Comparison of ENCODE assay signal across 8 mouse cellular contexts in genomic region chr16:4606431-4607084, GRCm38 (mm10). TPM values are rescaled to one million over a fixed set of nuclear protein-coding genes. Genes with fewer than 3 reads are reported as not detected.
DNase-seq lines count a peak whose midpoint lies in the region; ATAC-seq and TF ChIP-seq lines count a peak whose summit lies in the region.

No protein-coding gene starts in this region.

- no peaks in the 10 kb centered on the region for H3K9me3 ChIP-seq in embryonic facial prominence, embryonic 12.5 days
- no peaks in the 10 kb centered on the region for H3K9me3 ChIP-seq in heart, postnatal 0 days (replicated peaks; ENCODE audit: control insufficient read depth, low read length)

- TF ChIP-seq CTCF in spleen, adult 2 months (IDR thresholded peaks at IDR 0.05; ENCODE audit: extremely low read depth, insufficient read depth, insufficient read length, insufficient replicate concordance): 0 out of 2 replicates have a peak, but pooled peaks have one; percentile 14
- peak; percentile 70 for TF ChIP-seq CTCF in heart, postnatal 0 days (IDR thresholded peaks at IDR 0.05; ENCODE audit: low read depth)

- no peak for DNase-seq in spleen, adult 2 months (ENCODE audit: low read depth in 1 of 2, low spot score in 2 of 2)
- no peak for DNase-seq in spleen, postnatal 14 days (ENCODE audit: low spot score in 2 of 2)
- no peak for DNase-seq in heart, postnatal 0 days (ENCODE audit: low spot score)
- peak; percentile 81 for DNase-seq in kidney, postnatal 10 days
- DNase-seq in testis, postnatal 10 days (ENCODE audit: low spot score): peak; percentile 74
- no peak for DNase-seq in left cerebral cortex, postnatal 25 days (ENCODE audit: low spot score in 2 of 2)

- H3K4me1 ChIP-seq in spleen, adult 2 months (ENCODE audit: control insufficient read depth, insufficient read depth, insufficient read length): no peaks in the 10 kb centered on the region
- H3K4me1 ChIP-seq in embryonic facial prominence, embryonic 12.5 days: peaks cover 65% of the 10 kb centered on the region
- peaks cover 57% of the 10 kb centered on the region for H3K4me1 ChIP-seq in heart, postnatal 0 days (ENCODE audit: control insufficient read depth, insufficient read depth)

- 46% methylated on average over 5 of the region's 5 CpGs for WGBS in spleen, adult 2 months
- 20% methylated on average over 5 of the region's 5 CpGs for WGBS in embryonic facial prominence, embryonic 12.5 days
- WGBS in heart, postnatal 0 days: 18% methylated on average over 5 of the region's 5 CpGs

- no peak overlapping the region for H3K4me2 ChIP-seq in embryonic facial prominence, embryonic 12.5 days (replicated peaks)
- H3K4me2 ChIP-seq in heart, postnatal 0 days (ENCODE audit: low read depth, low read length): peak overlapping the region; percentile 6; the same call in 1 of the 2 replicates

- no peak for TF ChIP-seq POLR2A in spleen, adult 2 months (IDR thresholded peaks at IDR 0.05; ENCODE audit: low read depth, low read length)

- H3K36me3 ChIP-seq in spleen, adult 2 months (ENCODE audit: control insufficient read depth, insufficient read depth, low read length): no peaks in the 10 kb centered on the region
- H3K36me3 ChIP-seq in embryonic facial prominence, embryonic 12.5 days: peaks cover 30% of the 10 kb centered on the region
- peaks cover 22% of the 10 kb centered on the region for H3K36me3 ChIP-seq in heart, postnatal 0 days (replicated peaks; ENCODE audit: control insufficient read depth, insufficient read depth, low read length)

- intact Hi-C loops in left cerebral cortex, postnatal 25 days (cut with DNase I): loop anchor here (1.0 to 5.0 kb wide), 3 partner anchors 38 to 299 kb away; no protein-coding TSS in a partner anchor

- no peak for TF ChIP-seq EP300 in heart, postnatal 0 days (IDR thresholded peaks at IDR 0.05; ENCODE audit: low read depth)

- no peak for ATAC-seq in embryonic facial prominence, embryonic 12.5 days (ENCODE audit: insufficient number of reproducible peaks, insufficient read depth, low FRiP score, low TSS enrichment)
- peak; percentile 48; the same call in 1 of the 2 replicates for ATAC-seq in heart, postnatal 0 days (ENCODE audit: insufficient read depth, low read depth)
- 0 out of 2 replicates have a peak, but pooled peaks have one; percentile 39 for ATAC-seq in megakaryocyte, adult 5-6 weeks (ENCODE audit: poor library complexity, severe bottlenecking)

- H3K27me3 ChIP-seq in spleen, adult 2 months (ENCODE audit: control insufficient read depth, insufficient read depth, low read length): no peaks in the 10 kb centered on the region
- H3K27me3 ChIP-seq in embryonic facial prominence, embryonic 12.5 days: no peaks in the 10 kb centered on the region
- H3K27me3 ChIP-seq in heart, postnatal 0 days (ENCODE audit: control insufficient read depth, insufficient read depth, low read length): no peaks in the 10 kb centered on the region

- no peak overlapping the region for H3K4me3 ChIP-seq in spleen, adult 2 months (ENCODE audit: extremely low read depth, insufficient read depth, insufficient read length)
- no peak overlapping the region for H3K4me3 ChIP-seq in embryonic facial prominence, embryonic 12.5 days
- H3K4me3 ChIP-seq in heart, postnatal 0 days (ENCODE audit: low read depth, low read length): no peak overlapping the region

- H3K27ac ChIP-seq in spleen, adult 2 months (ENCODE audit: insufficient read depth, low read length): no peak overlapping the region; the same call in 1 of the 2 replicates
- H3K27ac ChIP-seq in embryonic facial prominence, embryonic 12.5 days: peak overlapping the region; percentile 30; the same call in 1 of the 2 replicates
- peak overlapping the region; percentile 43 for H3K27ac ChIP-seq in heart, postnatal 0 days (ENCODE audit: low read depth)

- H3K9ac ChIP-seq in embryonic facial prominence, embryonic 12.5 days: no peak overlapping the region
- 0 out of 2 replicates have a peak overlapping the region, but pooled peaks have one; percentile 1 for H3K9ac ChIP-seq in heart, postnatal 0 days (replicated peaks; ENCODE audit: low read depth, low read length)

RNA-seq across cellular contexts. Expression of gene Glis2, which starts 12.0 kb away (rescaled TPM):
- polyA plus RNA-seq in spleen, adult 2 months (2012; rRNA removed): 11.9 and 14.1 TPM in 2 replicates
- 33.0 and 33.4 TPM in 2 replicates for polyA plus RNA-seq in embryonic facial prominence, embryonic 12.5 days (2016; fragmentation: Nextera tagmentation; extraction: Ambion mirVana)
- total RNA-seq in heart, postnatal 0 days (2014; rRNA removed; ENCODE audit: low replicate concordance): 25.3 and 25.4 TPM in 2 replicates
- 11.2 and 11.8 TPM in 2 replicates for polyA plus RNA-seq in heart, postnatal 0 days (2015; fragmentation: Nextera tagmentation; extraction: Ambion mirVana)
- 0.80 TPM in 2 replicates for total RNA-seq in megakaryocyte, adult 5-6 weeks (2015)
- total RNA-seq in megakaryocyte, adult 5-6 weeks (2017): 0.28 and 0.51 TPM in 2 replicates
- 10 to 100 TPM; 11.7 to 12.4 TPM for total RNA-seq in left cerebral cortex, postnatal 25 days (2021)

RNA-seq across cellular contexts. Expression of gene Pam16, which starts 18.2 kb away (rescaled TPM):
- polyA plus RNA-seq in spleen, adult 2 months (2012; rRNA removed): 8.2 and 9.5 TPM in 2 replicates
- 96.4 and 104 TPM in 2 replicates for polyA plus RNA-seq in embryonic facial prominence, embryonic 12.5 days (2016; fragmentation: Nextera tagmentation; extraction: Ambion mirVana)
- 23.9 and 74.9 TPM in 2 replicates for total RNA-seq in heart, postnatal 0 days (2014; rRNA removed; ENCODE audit: low replicate concordance)
- polyA plus RNA-seq in heart, postnatal 0 days (2015; fragmentation: Nextera tagmentation; extraction: Ambion mirVana): 172 and 184 TPM in 2 replicates
- total RNA-seq in megakaryocyte, adult 5-6 weeks (2015): 30.8 and 42.8 TPM in 2 replicates
- total RNA-seq in megakaryocyte, adult 5-6 weeks (2017): 18.1 and 24.3 TPM in 2 replicates
- 10 to 100 TPM; 67.5 to 92.8 TPM for total RNA-seq in left cerebral cortex, postnatal 25 days (2021)

RNA-seq across cellular contexts. Expression of gene Vasn, which starts 33.2 kb away (rescaled TPM):
- 23.6 and 31.3 TPM in 2 replicates for polyA plus RNA-seq in spleen, adult 2 months (2012; rRNA removed)
- 23.4 and 24.1 TPM in 2 replicates for polyA plus RNA-seq in embryonic facial prominence, embryonic 12.5 days (2016; fragmentation: Nextera tagmentation; extraction: Ambion mirVana)
- total RNA-seq in heart, postnatal 0 days (2014; rRNA removed; ENCODE audit: low replicate concordance): 38.7 and 64.8 TPM in 2 replicates
- 8.1 and 9.3 TPM in 2 replicates for polyA plus RNA-seq in heart, postnatal 0 days (2015; fragmentation: Nextera tagmentation; extraction: Ambion mirVana)
- not detected in 2 replicates for total RNA-seq in megakaryocyte, adult 5-6 weeks (2015)
- 0.12 TPM in 1 of 2 replicates, not detected in the other for total RNA-seq in megakaryocyte, adult 5-6 weeks (2017)
- total RNA-seq in left cerebral cortex, postnatal 25 days (2021): 1 to 10 TPM; 7.5 to 9.9 TPM

RNA-seq across cellular contexts. Expression of gene Dnaja3, which starts 33.2 kb away (rescaled TPM):
- 11.0 and 12.1 TPM in 2 replicates for polyA plus RNA-seq in spleen, adult 2 months (2012; rRNA removed)
- 57.1 and 59.8 TPM in 2 replicates for polyA plus RNA-seq in embryonic facial prominence, embryonic 12.5 days (2016; fragmentation: Nextera tagmentation; extraction: Ambion mirVana)
- total RNA-seq in heart, postnatal 0 days (2014; rRNA removed; ENCODE audit: low replicate concordance): 99.6 and 102 TPM in 2 replicates
- polyA plus RNA-seq in heart, postnatal 0 days (2015; fragmentation: Nextera tagmentation; extraction: Ambion mirVana): 99.5 and 103 TPM in 2 replicates
- 10.1 and 11.9 TPM in 2 replicates for total RNA-seq in megakaryocyte, adult 5-6 weeks (2015)
- total RNA-seq in megakaryocyte, adult 5-6 weeks (2017): 26.1 and 27.8 TPM in 2 replicates
- 10 to 100 TPM; 62.2 to 63.3 TPM for total RNA-seq in left cerebral cortex, postnatal 25 days (2021)

RNA-seq across cellular contexts. Expression of gene Tfap4, which starts 46.9 kb away (rescaled TPM):
- polyA plus RNA-seq in spleen, adult 2 months (2012; rRNA removed): 5.6 and 8.7 TPM in 2 replicates
- polyA plus RNA-seq in embryonic facial prominence, embryonic 12.5 days (2016; fragmentation: Nextera tagmentation; extraction: Ambion mirVana): 27.8 and 31.5 TPM in 2 replicates
- 2.6 and 6.3 TPM in 2 replicates for total RNA-seq in heart, postnatal 0 days (2014; rRNA removed; ENCODE audit: low replicate concordance)
- 2.9 and 3.4 TPM in 2 replicates for polyA plus RNA-seq in heart, postnatal 0 days (2015; fragmentation: Nextera tagmentation; extraction: Ambion mirVana)
- 10.1 and 11.1 TPM in 2 replicates for total RNA-seq in megakaryocyte, adult 5-6 weeks (2015)
- total RNA-seq in megakaryocyte, adult 5-6 weeks (2017): 12.6 and 12.8 TPM in 2 replicates
- 1 to 10 TPM; 2.9 to 3.5 TPM for total RNA-seq in left cerebral cortex, postnatal 25 days (2021)

Comparison
In these comparisons a context has a peak if more than half of its experiments do, and no peak if none do; other contexts are left out.
1. DNase-seq: peak in kidney, postnatal 10 days (single experiment) and testis, postnatal 10 days (single experiment); none in spleen, adult 2 months (0 of 2), spleen, postnatal 14 days (0 of 2), heart, postnatal 0 days (single experiment) and left cerebral cortex, postnatal 25 days (0 of 2).
2. RNA of gene Glis2, which starts 12.0 kb away (total RNA-seq): 25.3 to 25.4 TPM in heart, postnatal 0 days and 11.7 to 12.4 TPM in left cerebral cortex, postnatal 25 days; 0.28 to 0.80 TPM in megakaryocyte, adult 5-6 weeks; every median in the first group is over 4 times any median in the second.
3. RNA of gene Vasn, which starts 33.2 kb away (total RNA-seq): 38.7 to 64.8 TPM in heart, postnatal 0 days and 7.5 to 9.9 TPM in left cerebral cortex, postnatal 25 days; 0.12 TPM in megakaryocyte, adult 5-6 weeks; every median in the first group is over 4 times any median in the second.